Mouse (Mus musculus) lung, postnatal 0 days (tissue): ENCODE data around the gene Pabpn1l. TPM values are rescaled to one million over a fixed set of nuclear protein-coding genes. Genes with fewer than 3 reads are reported as not detected.

Source experiments
- ATAC-seq: fragments of 200-750 bp; cut with Nextera tagmentation; 2 replicates; pipeline ENCODE4 v1.8.0; 2017; ENCODE audit warnings: moderate library complexity
- DNase-seq: peaks from one replicate; pipeline ENCODE4 v3.0.0-alpha.2; 2016; ENCODE audit warnings: low spot score
- H3K27ac ChIP-seq: fragments of 300-500 bp; sonication (generic); 2 replicates; pipeline ENCODE4 v1.5.1; 2014; ENCODE audit warnings: antibody characterized with exemption, mild to moderate bottlenecking, low read length, mixed read lengths
- H3K27me3 ChIP-seq: fragments of 300-500 bp; sonication (generic); replicated peaks from 2 replicates; pipeline ENCODE4 v1.6.1; 2014; ENCODE audit warnings: low read length, mixed read lengths; ENCODE audit not compliant: insufficient read depth
- H3K36me3 ChIP-seq: fragments of 300-500 bp; sonication (generic); 2 replicates; pipeline ENCODE4 v1.6.1; 2014; ENCODE audit warnings: low read length, mixed read lengths; ENCODE audit not compliant: insufficient read depth
- H3K4me1 ChIP-seq: fragments of 300-500 bp; sonication (generic); 2 replicates; pipeline ENCODE4 v1.6.1; 2014; ENCODE audit warnings: antibody characterized with exemption, low read depth, low read length, mixed read lengths; ENCODE audit not compliant: insufficient read depth
- H3K4me2 ChIP-seq: fragments of 300-500 bp; sonication (generic); replicated peaks from 2 replicates; pipeline ENCODE4 v1.6.1; 2014; ENCODE audit warnings: low read depth, mild to moderate bottlenecking, low read length, moderate library complexity, mixed read lengths
- H3K4me3 ChIP-seq: fragments of 300-500 bp; sonication (generic); 2 replicates; pipeline ENCODE4 v1.5.1; 2014; ENCODE audit warnings: low read depth, low read length
- H3K9ac ChIP-seq: fragments of 300-500 bp; sonication (generic); replicated peaks from 2 replicates; pipeline ENCODE4 v1.6.1; 2014; ENCODE audit warnings: low read depth, mild to moderate bottlenecking
- H3K9me3 ChIP-seq: fragments of 300-500 bp; sonication (generic); 2 replicates; pipeline ENCODE4 v1.6.1; 2016; ENCODE audit warnings: low read length, mixed read lengths
- CTCF ChIP-seq: IDR thresholded peaks from 2 replicates; pipeline ENCODE4 v1.5.1; 2016; ENCODE audit warnings: antibody characterized with exemption, mild to moderate bottlenecking
- EP300 ChIP-seq: IDR thresholded peaks from 2 replicates; pipeline ENCODE4 v1.6.1; 2016; ENCODE audit warnings: antibody characterized with exemption, mild to moderate bottlenecking, control low read depth
- WGBS: fragments of 180-500 bp; shearing (Covaris S2); extraction: QIAGEN DNeasy Blood & Tissue Kit; methylation state at CpG from one replicate; pipeline ENCODE4 v1.1.7; 2014; 5-methylcytosine and 5-hydroxymethylcytosine counted together
- polyA plus RNA-seq: library from polyadenylated mRNA; unstranded; fragments of >200 nt; fragmentation: Nextera tagmentation; extraction: Ambion mirVana; gene quantifications from 2 replicates; pipeline ENCODE4 v1.2.1, GENCODE M21; 2015

The Pabpn1l gene
- polyA plus RNA-seq, 1 experiment from 2014 or later, result not detected

GRCm38 (mm10) chr8:122652643-122653042 is 30.1 kb upstream of the Pabpn1l start:
- no peaks in the 10 kb centered on the region for H3K27me3 ChIP-seq
- 52% methylated on average over 6 of the region's 6 CpGs for WGBS
- H3K4me1 ChIP-seq, result peaks cover 23% of the 10 kb centered on the region; the same call in 1 of the 2 replicates
- DNase-seq (no peak), ATAC-seq (no peak)
- H3K9ac ChIP-seq, result no peak overlapping the region
- H3K4me3 ChIP-seq, result no peak overlapping the region
- H3K27ac ChIP-seq, result no peak overlapping the region
- no peaks in the 10 kb centered on the region for H3K9me3 ChIP-seq
- TF ChIP-seq CTCF, result no peak
- TF ChIP-seq EP300, result no peak
- no peak overlapping the region for H3K4me2 ChIP-seq
- H3K36me3 ChIP-seq, result 0 out of 2 replicates have a peak, but pooled peaks cover 6% of the 10 kb centered on the region

GRCm38 (mm10) chr8:122651326-122651921 is 28.9 kb upstream of the Pabpn1l start:
- Histone ChIP-seq H3K9me3 (no peaks in the 10 kb centered on the region), H3K9ac (no peak overlapping the region), H3K36me3 (0 out of 2 replicates have a peak, but pooled peaks cover 13% of the 10 kb centered on the region), H3K4me2 (no peak overlapping the region), H3K27me3 (no peaks in the 10 kb centered on the region), H3K4me1 (peaks cover 22% of the 10 kb centered on the region; the same call in 1 of the 2 replicates), H3K4me3 (no peak overlapping the region), H3K27ac (no peak overlapping the region)
- no peak for TF ChIP-seq EP300
- no peak for TF ChIP-seq CTCF
- no peak for ATAC-seq
- DNase-seq, result no peak
- 78% methylated on average over 15 of the region's 16 CpGs for WGBS

- H3K9me3 ChIP-seq, result no peaks in the 10 kb centered on the region
- no peak for ATAC-seq
- peaks cover 21% of the 10 kb centered on the region; the same call in 1 of the 2 replicates for H3K36me3 ChIP-seq
- no peaks in the 10 kb centered on the region for H3K4me1 ChIP-seq
- H3K9ac ChIP-seq, result no peak overlapping the region
- H3K27ac ChIP-seq, result no peak overlapping the region
- no peaks in the 10 kb centered on the region for H3K27me3 ChIP-seq
- H3K4me3 ChIP-seq, result no peak overlapping the region
- no peak overlapping the region for H3K4me2 ChIP-seq
- DNase-seq, result no peak
- 67% methylated on average over 15 of the region's 15 CpGs for WGBS
- TF ChIP-seq EP300, result no peak
- TF ChIP-seq CTCF, result no peak
These were observed 25.8 kb upstream of the Pabpn1l start for GRCm38 (mm10) chr8:122648192-122648970.

- H3K9me3 ChIP-seq, result no peaks in the 10 kb centered on the region
- TF ChIP-seq CTCF, result no peak
- no peak for TF ChIP-seq EP300
- H3K36me3 ChIP-seq, result peaks cover 21% of the 10 kb centered on the region; the same call in 1 of the 2 replicates
- DNase-seq, result no peak
- 89% methylated on average over 16 of the region's 16 CpGs for WGBS
- H3K4me1 ChIP-seq, result peaks cover 3% of the 10 kb centered on the region; the same call in 1 of the 2 replicates
- H3K27ac ChIP-seq, result no peak overlapping the region
- ATAC-seq, result no peak
- H3K4me2 ChIP-seq, result no peak overlapping the region
- no peak overlapping the region for H3K9ac ChIP-seq
- H3K27me3 ChIP-seq, result no peaks in the 10 kb centered on the region
- H3K4me3 ChIP-seq, result no peak overlapping the region
These were observed 23.8 kb upstream of the Pabpn1l start for GRCm38 (mm10) chr8:122646337-122646736.

GRCm38 (mm10) chr8:122644175-122644954 is 21.8 kb upstream of the Pabpn1l start:
- Histone ChIP-seq H3K4me2 (no peak overlapping the region), H3K4me3 (no peak overlapping the region), H3K4me1 (peaks cover 5% of the 10 kb centered on the region), H3K27me3 (no peaks in the 10 kb centered on the region), H3K9ac (no peak overlapping the region), H3K27ac (no peak overlapping the region), H3K36me3 (peaks cover 21% of the 10 kb centered on the region; the same call in 1 of the 2 replicates), H3K9me3 (no peaks in the 10 kb centered on the region)
- DNase-seq (no peak), ATAC-seq (no peak)
- 67% methylated on average over 6 of the region's 6 CpGs for WGBS
- TF ChIP-seq EP300, result no peak
- no peak for TF ChIP-seq CTCF

GRCm38 (mm10) chr8:122642071-122642470 is 19.5 kb upstream of the Pabpn1l start:
- H3K9me3 ChIP-seq, result no peaks in the 10 kb centered on the region
- no peak overlapping the region for H3K9ac ChIP-seq
- H3K36me3 ChIP-seq, result peaks cover 14% of the 10 kb centered on the region; the same call in 1 of the 2 replicates
- no peaks in the 10 kb centered on the region for H3K27me3 ChIP-seq
- DNase-seq, result peak; percentile 75
- H3K4me1 ChIP-seq, result peaks cover 15% of the 10 kb centered on the region
- H3K4me2 ChIP-seq, result no peak overlapping the region
- TF ChIP-seq EP300 (no peak), CTCF (no peak)
- 34% methylated on average over 9 of the region's 9 CpGs for WGBS
- ATAC-seq, result peak; percentile 38
- H3K4me3 ChIP-seq, result no peak overlapping the region
- H3K27ac ChIP-seq, result no peak overlapping the region
